Mouse (Mus musculus): Measurements from ENCODE around the gene Prss43. TPM values are rescaled to one million over a fixed set of nuclear protein-coding genes. Genes with fewer than 3 reads are reported as not detected.
A peak's percentile ranks its signal among the peaks of the same experiment; 100 is the strongest.

The Prss43 gene
- polyA plus RNA-seq (2015; fragmentation: Nextera tagmentation; extraction: Ambion mirVana) = not detected in 2 replicates

GRCm38 (mm10) chr9:110826390-110826789 lies at the start of gene Prss43:
Gene Prss43 (plus strand): TSS chr9:110826690.
- no peaks in the 10 kb centered on the region for H3K36me3 ChIP-seq
- H3K9ac ChIP-seq = no peak within 1 kb of the TSS
- 64% methylated on average over 3 of the region's 3 CpGs for WGBS
- no peak within 1 kb of the TSS for H3K27ac ChIP-seq
- H3K27me3 ChIP-seq = no peaks in the 10 kb centered on the region
- H3K4me2 ChIP-seq = no peak within 1 kb of the TSS
- no peak within 1 kb of the TSS for H3K4me3 ChIP-seq
- H3K4me1 ChIP-seq = no peaks in the 10 kb centered on the region
- no peak for ATAC-seq (ENCODE audit: insufficient number of reproducible peaks, low FRiP score, low TSS enrichment, low read depth)
- H3K9me3 ChIP-seq = no peaks in the 10 kb centered on the region

- no peak overlapping the region for H3K27ac ChIP-seq
- no peak overlapping the region for H3K4me3 ChIP-seq
- H3K4me1 ChIP-seq = peaks cover 48% of the 10 kb centered on the region
- H3K4me2 ChIP-seq = no peak overlapping the region
- H3K9ac ChIP-seq = no peak overlapping the region
- peaks cover 4% of the 10 kb centered on the region; the same call in 1 of the 2 replicates for H3K27me3 ChIP-seq
- 79% methylated on average over 1 of the region's 1 CpGs for WGBS
- no peaks in the 10 kb centered on the region for H3K36me3 ChIP-seq
- ATAC-seq (ENCODE audit: insufficient number of reproducible peaks, low FRiP score, low TSS enrichment, low read depth) = no peak
- H3K9me3 ChIP-seq = no peaks in the 10 kb centered on the region
These were observed 48.4 kb upstream of the Prss43 start for GRCm38 (mm10) chr9:110778100-110778499.

GRCm38 (mm10) chr9:110778559-110778958 lies 47.9 kb upstream of the Prss43 start:
- ATAC-seq (ENCODE audit: insufficient number of reproducible peaks, low FRiP score, low TSS enrichment, low read depth) = no peak
- Histone ChIP-seq H3K9me3 (no peaks in the 10 kb centered on the region), H3K9ac (no peak overlapping the region), H3K4me2 (no peak overlapping the region), H3K27ac (0 out of 2 replicates have a peak overlapping the region, but pooled peaks have one; percentile 22), H3K27me3 (peaks cover 4% of the 10 kb centered on the region; the same call in 1 of the 2 replicates), H3K36me3 (no peaks in the 10 kb centered on the region), H3K4me3 (no peak overlapping the region), H3K4me1 (peaks cover 48% of the 10 kb centered on the region)
- WGBS = 69% methylated on average over 7 of the region's 7 CpGs

GRCm38 (mm10) chr9:110779242-110779913 lies 47.1 kb upstream of the Prss43 start:
- no peaks in the 10 kb centered on the region for H3K36me3 ChIP-seq
- no peaks in the 10 kb centered on the region for H3K9me3 ChIP-seq
- H3K9ac ChIP-seq = no peak overlapping the region
- H3K27me3 ChIP-seq = peaks cover 4% of the 10 kb centered on the region; the same call in 1 of the 2 replicates
- no peak overlapping the region for H3K4me3 ChIP-seq
- H3K4me1 ChIP-seq = peaks cover 48% of the 10 kb centered on the region
- no peak for ATAC-seq (ENCODE audit: insufficient number of reproducible peaks, low FRiP score, low TSS enrichment, low read depth)
- no peak overlapping the region for H3K27ac ChIP-seq
- no peak overlapping the region for H3K4me2 ChIP-seq
- WGBS = 57% methylated on average over 5 of the region's 5 CpGs

- ATAC-seq (ENCODE audit: insufficient number of reproducible peaks, low FRiP score, low TSS enrichment, low read depth) = peak; percentile 91
- H3K4me2 ChIP-seq = peak overlapping the region; percentile 80
These were observed 45.2 kb upstream of the Prss43 start for GRCm38 (mm10) chr9:110781256-110781721.

GRCm38 (mm10) chr9:110781731-110782130 lies 44.8 kb upstream of the Prss43 start:
- Histone ChIP-seq H3K4me1 (peaks cover 35% of the 10 kb centered on the region), H3K27ac (peak overlapping the region; percentile 82), H3K4me3 (peak overlapping the region; percentile 49), H3K36me3 (no peaks in the 10 kb centered on the region), H3K4me2 (peak overlapping the region; percentile 80), H3K9ac (peak overlapping the region; percentile 37; the same call in 1 of the 2 replicates), H3K9me3 (no peaks in the 10 kb centered on the region), H3K27me3 (peaks cover 4% of the 10 kb centered on the region; the same call in 1 of the 2 replicates)
- under 1% methylated on average over 23 of the region's 23 CpGs for WGBS
- peak; percentile 70 for ATAC-seq (ENCODE audit: insufficient number of reproducible peaks, low FRiP score, low TSS enrichment, low read depth)

More at GRCm38 (mm10) chr9:110781256-110781721, 45.2 kb upstream of the Prss43 start:
- H3K4me1 ChIP-seq = peaks cover 35% of the 10 kb centered on the region
- no peaks in the 10 kb centered on the region for H3K9me3 ChIP-seq
- H3K9ac ChIP-seq = peak overlapping the region; percentile 37
- under 1% methylated on average over 43 of the region's 43 CpGs for WGBS
- H3K4me3 ChIP-seq = peak overlapping the region; percentile 49
- no peaks in the 10 kb centered on the region for H3K36me3 ChIP-seq
- peak overlapping the region; percentile 82 for H3K27ac ChIP-seq
- H3K27me3 ChIP-seq = peaks cover 4% of the 10 kb centered on the region; the same call in 1 of the 2 replicates

- Histone ChIP-seq H3K27me3 (peaks cover 4% of the 10 kb centered on the region; the same call in 1 of the 2 replicates), H3K9me3 (no peaks in the 10 kb centered on the region), H3K27ac (no peak overlapping the region), H3K9ac (no peak overlapping the region), H3K4me2 (no peak overlapping the region), H3K4me1 (peaks cover 27% of the 10 kb centered on the region), H3K36me3 (no peaks in the 10 kb centered on the region), H3K4me3 (no peak overlapping the region)
- WGBS = 20% methylated on average over 1 of the region's 1 CpGs
- no peak for ATAC-seq (ENCODE audit: insufficient number of reproducible peaks, low FRiP score, low TSS enrichment, low read depth)
These were observed 42.9 kb upstream of the Prss43 start for GRCm38 (mm10) chr9:110783611-110784010.

- Histone ChIP-seq H3K4me3 (no peak overlapping the region), H3K27ac (no peak overlapping the region), H3K27me3 (no peaks in the 10 kb centered on the region), H3K36me3 (no peaks in the 10 kb centered on the region), H3K9me3 (no peaks in the 10 kb centered on the region), H3K4me2 (no peak overlapping the region), H3K9ac (no peak overlapping the region), H3K4me1 (no peaks in the 10 kb centered on the region)
- no peak for ATAC-seq (ENCODE audit: insufficient number of reproducible peaks, low FRiP score, low TSS enrichment, low read depth)
- WGBS = 85% methylated on average over 3 of the region's 3 CpGs
These were observed 38.3 kb upstream of the Prss43 start for GRCm38 (mm10) chr9:110788169-110788568.

GRCm38 (mm10) chr9:110790462-110790861 lies 36.0 kb upstream of the Prss43 start:
- H3K36me3 ChIP-seq = no peaks in the 10 kb centered on the region
- no peak overlapping the region for H3K4me3 ChIP-seq
- H3K4me1 ChIP-seq = no peaks in the 10 kb centered on the region
- H3K4me2 ChIP-seq = no peak overlapping the region
- H3K27ac ChIP-seq = no peak overlapping the region
- H3K27me3 ChIP-seq = 0 out of 2 replicates have a peak, but pooled peaks cover 3% of the 10 kb centered on the region
- H3K9ac ChIP-seq = no peak overlapping the region
- 65% methylated on average over 4 of the region's 4 CpGs for WGBS
- no peaks in the 10 kb centered on the region for H3K9me3 ChIP-seq
- no peak for ATAC-seq (ENCODE audit: insufficient number of reproducible peaks, low FRiP score, low TSS enrichment, low read depth)

- H3K9ac ChIP-seq = no peak overlapping the region
- H3K36me3 ChIP-seq = no peaks in the 10 kb centered on the region
- no peak overlapping the region for H3K27ac ChIP-seq
- H3K4me1 ChIP-seq = no peaks in the 10 kb centered on the region
- no peak overlapping the region for H3K4me3 ChIP-seq
- H3K9me3 ChIP-seq = no peaks in the 10 kb centered on the region
- ATAC-seq (ENCODE audit: insufficient number of reproducible peaks, low FRiP score, low TSS enrichment, low read depth) = no peak
- H3K27me3 ChIP-seq = 0 out of 2 replicates have a peak, but pooled peaks cover 3% of the 10 kb centered on the region
- no peak overlapping the region for H3K4me2 ChIP-seq
- 82% methylated on average over 10 of the region's 10 CpGs for WGBS
These were observed 29.5 kb upstream of the Prss43 start for GRCm38 (mm10) chr9:110797013-110797412.

GRCm38 (mm10) chr9:110797866-110798265 lies 28.6 kb upstream of the Prss43 start, which contains the start of gene Prss42:
Gene Prss42 (plus strand): TSS chr9:110798166.
- Histone ChIP-seq H3K27ac (no peak within 1 kb of the TSS), H3K4me3 (no peak within 1 kb of the TSS), H3K9ac (no peak within 1 kb of the TSS), H3K36me3 (no peaks in the 10 kb centered on the region), H3K9me3 (no peaks in the 10 kb centered on the region), H3K4me2 (no peak within 1 kb of the TSS), H3K27me3 (peaks cover 3% of the 10 kb centered on the region; the same call in 1 of the 2 replicates), H3K4me1 (no peaks in the 10 kb centered on the region)
- 89% methylated on average over 14 of the region's 14 CpGs for WGBS
- no peak for ATAC-seq (ENCODE audit: insufficient number of reproducible peaks, low FRiP score, low TSS enrichment, low read depth)

- no peak overlapping the region for H3K4me3 ChIP-seq
- no peak overlapping the region for H3K27ac ChIP-seq
- H3K9ac ChIP-seq = no peak overlapping the region
- no peaks in the 10 kb centered on the region for H3K4me1 ChIP-seq
- no peak overlapping the region for H3K4me2 ChIP-seq
- ATAC-seq (ENCODE audit: insufficient number of reproducible peaks, low FRiP score, low TSS enrichment, low read depth) = no peak
- H3K9me3 ChIP-seq = no peaks in the 10 kb centered on the region
- no peaks in the 10 kb centered on the region for H3K36me3 ChIP-seq
- H3K27me3 ChIP-seq = no peaks in the 10 kb centered on the region; the same call in 1 of the 2 replicates
- 82% methylated on average over 8 of the region's 8 CpGs for WGBS
These were observed 25.5 kb upstream of the Prss43 start for GRCm38 (mm10) chr9:110800834-110801479.

Data from limb, embryonic 15.5 days (tissue).